Comparison of ENCODE assay signal across 18 mouse cellular contexts in genomic region chr3:81020064-81020463, GRCm38 (mm10). TPM values are rescaled to one million over a fixed set of nuclear protein-coding genes. Genes with fewer than 3 reads are reported as not detected.
DNase-seq lines count a peak whose midpoint lies in the region; ATAC-seq and TF ChIP-seq lines count a peak whose summit lies in the region.
"Had no signal": no experiment of that assay in that cellular context is flagged by ENCODE, and none has a peak within 500 bp of the region (broad histone marks: within the 10 kb centered on the region; RNA-seq: fewer than 3 reads in every experiment).

No protein-coding gene starts in this region.

- H3K27me3 ChIP-seq in hindbrain, postnatal 0 days (ENCODE audit: insufficient read depth, low read length): no peaks in the 10 kb centered on the region
- H3K27me3 ChIP-seq in hindbrain, embryonic 10.5 days (ENCODE audit: insufficient read depth, poor library complexity, severe bottlenecking): no peaks in the 10 kb centered on the region
- H3K27me3 ChIP-seq: heart, embryonic 15.5 days; neural tube, embryonic 12.5 days had no signal

- H3K9ac ChIP-seq in hindbrain, postnatal 0 days (replicated peaks; ENCODE audit: low read length): no peak overlapping the region
- H3K9ac ChIP-seq: heart, embryonic 15.5 days; hindbrain, embryonic 14.5 days; neural tube, embryonic 12.5 days had no signal

- no peak overlapping the region for H3K4me2 ChIP-seq in hindbrain, postnatal 0 days (ENCODE audit: low read depth, low read length)
- H3K4me2 ChIP-seq: heart, embryonic 15.5 days; hindbrain, embryonic 14.5 days; neural tube, embryonic 12.5 days had no signal

- no peaks in the 10 kb centered on the region for H3K4me1 ChIP-seq in hindbrain, postnatal 0 days (ENCODE audit: insufficient read depth, low read length)
- 0 out of 2 replicates have a peak, but pooled peaks cover 6% of the 10 kb centered on the region for H3K4me1 ChIP-seq in hindbrain, embryonic 10.5 days (replicated peaks)
- H3K4me1 ChIP-seq in lung, adult 2 months (ENCODE audit: control insufficient read depth, insufficient read depth, low read length): peaks cover 2% of the 10 kb centered on the region; the same call in 1 of the 2 replicates
- H3K4me1 ChIP-seq: forebrain, embryonic 10.5 days; neural tube, embryonic 12.5 days had no signal

- no peak for TF ChIP-seq POLR2A in lung, adult 2 months (IDR thresholded peaks at IDR 0.05; ENCODE audit: borderline replicate concordance, extremely low read depth, low read depth, low read length)

- ATAC-seq in hindbrain, postnatal 0 days: no peak
- ATAC-seq in megakaryocyte progenitor cell, adult 5-6 weeks (replicated peaks; ENCODE audit: poor library complexity): 0 out of 2 replicates have a peak, but pooled peaks have one; percentile 42
- ATAC-seq: CD4-positive, CD25-positive, alpha-beta regulatory T cell, adult 4 months; midbrain, embryonic 16.5 days had no signal

- 58% methylated on average over 1 of the region's 1 CpGs for WGBS in hindbrain, postnatal 0 days
- 56% methylated on average over 1 of the region's 1 CpGs for WGBS in hindbrain, embryonic 10.5 days
- WGBS in lung, adult 2 months: 20% methylated on average over 1 of the region's 1 CpGs

- no peaks in the 10 kb centered on the region for H3K9me3 ChIP-seq in hindbrain, postnatal 0 days (ENCODE audit: low read length)
- no peaks in the 10 kb centered on the region for H3K9me3 ChIP-seq in hindbrain, embryonic 10.5 days
- H3K9me3 ChIP-seq: forebrain, embryonic 10.5 days; heart, embryonic 15.5 days; neural tube, embryonic 12.5 days had no signal

- H3K36me3 ChIP-seq in hindbrain, postnatal 0 days (ENCODE audit: insufficient read depth, low read length): no peaks in the 10 kb centered on the region
- no peaks in the 10 kb centered on the region for H3K36me3 ChIP-seq in hindbrain, embryonic 10.5 days
- H3K36me3 ChIP-seq: forebrain, embryonic 10.5 days; heart, embryonic 15.5 days; neural tube, embryonic 12.5 days had no signal

- no peak overlapping the region for H3K4me3 ChIP-seq in hindbrain, postnatal 0 days (ENCODE audit: low read length)
- no peak overlapping the region for H3K4me3 ChIP-seq in hindbrain, embryonic 10.5 days
- H3K4me3 ChIP-seq in lung, adult 2 months (replicated peaks; ENCODE audit: extremely low read depth, low read depth, low read length): no peak overlapping the region
- H3K4me3 ChIP-seq: forebrain, embryonic 10.5 days; heart, embryonic 15.5 days; neural tube, embryonic 12.5 days had no signal

- TF ChIP-seq CTCF in hindbrain, postnatal 0 days (IDR thresholded peaks at IDR 0.05; ENCODE audit: low read depth): peak; percentile 47
- no peak for TF ChIP-seq CTCF in lung, adult 2 months (IDR thresholded peaks at IDR 0.05; ENCODE audit: insufficient read depth, low read length)

- no peak for DNase-seq in hindbrain, postnatal 0 days (ENCODE audit: low spot score)
- no peak for DNase-seq in hindbrain, embryonic 10.5 days (ENCODE audit: low spot score)
- peak; percentile 11 for DNase-seq in lung, postnatal 36 days
- no peak for DNase-seq in lung, adult 2 months
- DNase-seq in ES-CJ7 (ENCODE audit: low read depth, low spot score): peak; percentile 21
- no peak for DNase-seq in spleen, postnatal 14 days (ENCODE audit: low spot score in 2 of 2)
- no peak for DNase-seq in kidney, postnatal 4 days
- DNase-seq: cerebellum, adult 11-12 months; gastrocnemius, postnatal 36 days; kidney, adult 8-10 months; liver had no signal

- H3K27ac ChIP-seq in hindbrain, postnatal 0 days: no peak overlapping the region
- no peak overlapping the region for H3K27ac ChIP-seq in hindbrain, embryonic 10.5 days
- H3K27ac ChIP-seq: forebrain, embryonic 10.5 days; heart, embryonic 15.5 days; hindbrain, embryonic 14.5 days; neural tube, embryonic 12.5 days had no signal

RNA-seq across cellular contexts. Expression of gene Pdgfc, which starts 16.2 kb away (rescaled TPM):
- 5.4 and 7.1 TPM in 2 replicates for total RNA-seq in hindbrain, postnatal 0 days (2014; rRNA removed)
- polyA plus RNA-seq in hindbrain, postnatal 0 days (2015; fragmentation: Nextera tagmentation; extraction: Ambion mirVana): 7.5 and 7.7 TPM in 2 replicates
- polyA plus RNA-seq in hindbrain, embryonic 10.5 days (2016; fragmentation: Nextera tagmentation; extraction: Ambion mirVana): 12.8 and 14.1 TPM in 2 replicates
- polyA plus RNA-seq in lung, adult 2 months (2012; rRNA removed): 1.00 and 1.3 TPM in 2 replicates
- 0.27 TPM in 1 of 2 replicates, not detected in the other for total RNA-seq in megakaryocyte progenitor cell, adult 5-6 weeks (2015)
- not detected in 2 replicates for total RNA-seq in megakaryocyte progenitor cell, adult 5-6 weeks (2017)
- polyA plus RNA-seq: CD4-positive, CD25-positive, alpha-beta regulatory T cell, adult 4 months had no signal

Comparison
In these comparisons a context has a peak if more than half of its experiments do, and no peak if none do; other contexts are left out.
1. DNase-seq: peak in lung, postnatal 36 days (single experiment) and ES-CJ7 (single experiment); none in hindbrain, postnatal 0 days (single experiment), hindbrain, embryonic 10.5 days (single experiment), lung, adult 2 months (single experiment), spleen, postnatal 14 days (0 of 2) and kidney, postnatal 4 days (0 of 2).